Mouse (Mus musculus) stomach, postnatal 0 days (tissue): ENCODE measurements around the gene Stk31. TPM values are rescaled to one million over a fixed set of nuclear protein-coding genes. Genes with fewer than 3 reads are reported as not detected.

ENCODE experiments used
- ATAC-seq: fragments of 200-750 bp; cut with Nextera tagmentation; 2 replicates; pipeline ENCODE4 v1.8.0; 2017; ENCODE audit not compliant: low FRiP score, low TSS enrichment
- DNase-seq: peaks from one replicate; pipeline ENCODE4 v3.0.0-alpha.2; 2016; ENCODE audit warnings: low spot score
- H3K27ac ChIP-seq: fragments of 300-500 bp; sonication (generic); replicated peaks from 2 replicates; pipeline ENCODE4 v1.5.1; 2014; ENCODE audit warnings: mild to moderate bottlenecking, control low read depth
- H3K27me3 ChIP-seq: fragments of 300-500 bp; sonication (generic); 2 replicates; pipeline ENCODE4 v1.6.1; 2014; ENCODE audit warnings: low read length; ENCODE audit not compliant: control insufficient read depth, insufficient read depth
- H3K36me3 ChIP-seq: fragments of 300-500 bp; sonication (generic); 2 replicates; pipeline ENCODE4 v1.6.1; 2014; ENCODE audit warnings: low read length, mixed read lengths; ENCODE audit not compliant: control insufficient read depth, insufficient read depth
- H3K4me1 ChIP-seq: fragments of 300-500 bp; sonication (generic); replicated peaks from 2 replicates; pipeline ENCODE4 v1.6.1; 2014; ENCODE audit warnings: antibody characterized with exemption; ENCODE audit not compliant: control insufficient read depth, insufficient read depth
- H3K4me2 ChIP-seq: fragments of 300-500 bp; sonication (generic); replicated peaks from 2 replicates; pipeline ENCODE4 v1.6.1; 2014; ENCODE audit warnings: low read depth, mild to moderate bottlenecking, control low read depth, moderate library complexity
- H3K4me3 ChIP-seq: fragments of 300-500 bp; sonication (generic); 2 replicates; pipeline ENCODE4 v1.5.1; 2014; ENCODE audit warnings: low read depth, low read length, control low read depth
- H3K9ac ChIP-seq: fragments of 300-500 bp; sonication (generic); 2 replicates; pipeline ENCODE4 v1.6.1; 2014; ENCODE audit warnings: mild to moderate bottlenecking, low read length, control low read depth, mixed read lengths
- H3K9me3 ChIP-seq: fragments of 300-500 bp; sonication (generic); 2 replicates; pipeline ENCODE4 v1.6.1; 2016; ENCODE audit warnings: low read length; ENCODE audit not compliant: control insufficient read depth
- CTCF ChIP-seq: IDR thresholded peaks from 2 replicates; pipeline ENCODE4 v1.5.1; 2016; ENCODE audit warnings: antibody characterized with exemption, low read depth, mild to moderate bottlenecking, moderate library complexity
- EP300 ChIP-seq: optimal IDR thresholded peaks from 2 replicates; pipeline ENCODE3; 2016; ENCODE audit warnings: antibody characterized with exemption
- WGBS: fragments of 180-500 bp; shearing (Covaris S2); extraction: QIAGEN DNeasy Blood & Tissue Kit; methylation state at CpG from one replicate; pipeline ENCODE4 v1.1.7; 2014; 5-methylcytosine and 5-hydroxymethylcytosine counted together
- polyA plus RNA-seq: library from polyadenylated mRNA; unstranded; fragments of >200 nt; fragmentation: Nextera tagmentation; extraction: Ambion mirVana; gene quantifications from 2 replicates; pipeline ENCODE4 v1.2.1, GENCODE M21; 2015

Gene Stk31
- polyA plus RNA-seq, 1 experiment from 2014 or later: not detected

DNA sequence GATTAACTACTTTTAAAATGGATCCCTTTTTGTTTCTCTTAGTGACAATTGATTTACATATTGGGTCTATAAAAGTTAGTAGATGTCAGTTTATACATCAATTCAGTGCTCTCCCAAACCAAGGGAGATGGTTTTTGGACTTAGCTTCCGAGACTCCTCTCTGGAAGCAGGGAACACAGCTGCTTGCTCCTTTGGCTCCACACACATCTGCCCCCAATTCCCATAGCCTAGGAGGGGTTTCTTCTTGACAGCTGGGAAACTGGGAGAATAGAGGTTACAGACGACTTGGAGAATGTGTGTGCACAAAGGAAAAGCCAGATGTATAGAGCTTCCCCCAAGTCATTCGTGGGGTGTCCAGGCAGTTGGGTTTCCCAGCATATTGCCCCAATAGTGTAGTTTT lies 27.2 kb upstream of the Stk31 start:
- Histone ChIP-seq H3K9me3 (no peaks in the 10 kb centered on the region), H3K27me3 (no peaks in the 10 kb centered on the region), H3K27ac (no peak overlapping the region; the same call in 1 of the 2 replicates), H3K4me3 (peak overlapping the region; percentile 61), H3K36me3 (no peaks in the 10 kb centered on the region), H3K4me1 (no peaks in the 10 kb centered on the region), H3K4me2 (peak overlapping the region; percentile 74), H3K9ac (peak overlapping the region; percentile 70)
- no peak for DNase-seq
- TF ChIP-seq CTCF: no peak
- TF ChIP-seq EP300: no peak
- no peak for ATAC-seq
- 33% methylated on average over 3 of the region's 3 CpGs for WGBS

DNA sequence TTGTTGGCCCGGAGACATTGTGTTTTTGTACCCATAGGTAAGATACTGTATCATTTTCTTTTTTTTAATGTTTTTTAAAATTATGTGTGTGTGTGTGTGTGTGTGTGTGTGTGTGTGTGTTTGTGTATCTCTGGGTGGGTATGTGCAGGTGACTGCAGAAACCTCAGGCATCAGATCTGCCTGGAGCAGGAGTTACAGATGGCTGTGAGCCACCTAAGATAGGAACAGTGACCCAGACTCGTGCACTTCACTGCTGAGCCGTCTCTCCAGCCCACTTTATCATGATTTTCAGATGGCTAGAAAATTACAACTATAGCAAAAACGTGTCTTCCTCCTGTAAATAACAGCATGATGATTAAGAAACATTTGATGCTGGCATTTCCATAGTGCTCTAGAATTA lies 22.7 kb upstream of the Stk31 start:
- ATAC-seq (no peak), DNase-seq (no peak)
- Histone ChIP-seq H3K9ac (no peak overlapping the region), H3K36me3 (no peaks in the 10 kb centered on the region), H3K27ac (no peak overlapping the region), H3K4me2 (no peak overlapping the region), H3K4me3 (no peak overlapping the region), H3K27me3 (no peaks in the 10 kb centered on the region), H3K9me3 (no peaks in the 10 kb centered on the region), H3K4me1 (no peaks in the 10 kb centered on the region)
- 76% methylated on average over 4 of the region's 4 CpGs for WGBS
- TF ChIP-seq EP300 (no peak), CTCF (no peak)

GRCm38 (mm10) chr6:49373943-49374342 lies 21.5 kb upstream of the Stk31 start:
- H3K9ac ChIP-seq: no peak overlapping the region
- DNase-seq: no peak
- WGBS: 27% methylated on average over 2 of the region's 2 CpGs
- no peak overlapping the region for H3K4me3 ChIP-seq
- no peaks in the 10 kb centered on the region for H3K9me3 ChIP-seq
- H3K27ac ChIP-seq: no peak overlapping the region
- no peak for TF ChIP-seq EP300
- TF ChIP-seq CTCF: no peak
- ATAC-seq: peak; percentile 86
- no peaks in the 10 kb centered on the region for H3K36me3 ChIP-seq
- no peaks in the 10 kb centered on the region for H3K4me1 ChIP-seq
- H3K27me3 ChIP-seq: no peaks in the 10 kb centered on the region
- no peak overlapping the region for H3K4me2 ChIP-seq

DNA sequence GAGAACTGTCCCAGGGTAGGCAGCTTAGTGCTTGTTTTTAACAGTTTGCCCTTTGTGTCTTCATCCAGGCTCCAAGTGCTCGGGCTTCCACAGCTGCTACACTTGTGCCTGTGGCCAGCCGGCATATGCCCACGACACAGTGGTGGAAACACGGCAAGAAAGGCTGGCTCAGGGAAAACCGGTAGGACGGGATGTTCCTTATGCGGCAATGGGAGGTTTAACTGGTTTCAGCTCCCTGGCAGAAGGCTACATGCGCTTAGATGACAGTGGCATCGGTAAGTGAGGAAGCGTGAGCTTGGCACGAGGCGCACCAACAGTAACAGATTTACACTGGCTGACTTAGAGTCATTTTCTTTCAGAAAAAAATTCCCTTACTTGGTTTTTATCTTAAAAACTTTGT lies 17.1 kb upstream of the Stk31 start:
- H3K4me2 ChIP-seq: no peak overlapping the region
- peak; percentile 16 for DNase-seq
- H3K9ac ChIP-seq: no peak overlapping the region
- no peak for TF ChIP-seq CTCF
- no peak for TF ChIP-seq EP300
- H3K36me3 ChIP-seq: no peaks in the 10 kb centered on the region
- no peak overlapping the region for H3K4me3 ChIP-seq
- 51% methylated on average over 12 of the region's 12 CpGs for WGBS
- H3K9me3 ChIP-seq: no peaks in the 10 kb centered on the region
- 0 out of 2 replicates have a peak overlapping the region, but pooled peaks have one; percentile 45 for H3K27ac ChIP-seq
- H3K4me1 ChIP-seq: no peaks in the 10 kb centered on the region
- no peaks in the 10 kb centered on the region for H3K27me3 ChIP-seq
- ATAC-seq: 0 out of 2 replicates have a peak, but pooled peaks have one; percentile 29

GRCm38 (mm10) chr6:49394276-49394675 lies 1.1 kb upstream of the Stk31 start:
- DNase-seq (no peak), ATAC-seq (no peak)
- no peak for TF ChIP-seq CTCF
- Histone ChIP-seq H3K4me2 (no peak overlapping the region), H3K36me3 (no peaks in the 10 kb centered on the region), H3K4me1 (no peaks in the 10 kb centered on the region), H3K9ac (no peak overlapping the region), H3K4me3 (no peak overlapping the region), H3K9me3 (no peaks in the 10 kb centered on the region), H3K27ac (no peak overlapping the region), H3K27me3 (no peaks in the 10 kb centered on the region)
- WGBS: 72% methylated on average over 1 of the region's 1 CpGs

GRCm38 (mm10) chr6:49397466-49397865 lies 2.1 kb downstream of the Stk31 start:
- no peak overlapping the region for H3K4me3 ChIP-seq
- no peak overlapping the region for H3K4me2 ChIP-seq
- no peaks in the 10 kb centered on the region for H3K4me1 ChIP-seq
- H3K36me3 ChIP-seq: no peaks in the 10 kb centered on the region
- H3K9ac ChIP-seq: no peak overlapping the region
- ATAC-seq: no peak
- H3K27me3 ChIP-seq: no peaks in the 10 kb centered on the region
- H3K9me3 ChIP-seq: no peaks in the 10 kb centered on the region
- DNase-seq: peak; percentile 50
- peak; percentile 67 for TF ChIP-seq CTCF
- TF ChIP-seq EP300: no peak
- H3K27ac ChIP-seq: no peak overlapping the region
